Mouse (Mus musculus): Measurements from ENCODE around the gene Mrgprb8.
"Not testable (repeated sequence)": the region's sequence is repeated elsewhere in the genome, so short reads cannot be mapped to it uniquely, and the experiment has no call there.

The Mrgprb8 gene

DNA sequence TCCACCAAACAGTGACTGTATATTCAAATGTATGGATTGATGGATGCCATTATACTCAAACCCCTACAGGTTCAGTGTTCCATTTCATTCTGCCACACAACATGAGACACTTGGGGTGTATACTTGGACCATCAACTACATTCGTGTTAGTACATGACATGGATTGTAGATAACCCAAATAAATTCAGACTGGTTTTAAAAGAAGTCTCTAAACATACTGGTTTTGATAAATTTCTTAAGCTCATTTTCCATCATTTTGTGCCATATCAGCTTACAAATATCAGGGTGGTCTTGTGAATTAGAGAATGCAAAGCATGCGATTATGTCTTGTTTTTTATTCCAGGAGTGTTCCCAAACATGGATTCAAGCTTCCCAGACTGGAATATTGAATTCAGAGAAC lies at the start of gene Mrgprb8:
Gene Mrgprb8 (plus strand): TSS at position 301 of the 400 bp plus-strand sequence.
- no peak for DNase-seq

DNA sequence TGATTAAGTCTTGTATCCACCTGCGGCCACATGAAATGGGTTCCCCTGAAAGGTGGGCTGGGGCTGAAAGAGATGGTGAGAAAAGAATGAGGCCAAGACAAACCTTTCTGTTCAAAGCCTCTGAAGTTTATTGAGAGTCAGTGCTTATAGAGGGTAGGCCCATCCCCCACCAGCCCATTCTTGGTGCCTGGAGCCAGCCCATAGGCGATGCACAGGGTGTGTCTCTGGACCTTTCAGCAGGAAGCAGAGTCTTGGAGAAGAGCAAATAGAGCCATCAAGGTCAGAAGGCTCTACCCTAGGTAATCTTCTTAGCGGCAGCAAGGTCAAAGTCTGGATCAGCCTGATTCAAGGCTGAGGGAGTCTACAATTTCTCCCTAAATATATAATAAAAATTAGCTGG lies 47.6 kb downstream of the Mrgprb8 start:
- not testable (repeated sequence) for DNase-seq

DNA sequence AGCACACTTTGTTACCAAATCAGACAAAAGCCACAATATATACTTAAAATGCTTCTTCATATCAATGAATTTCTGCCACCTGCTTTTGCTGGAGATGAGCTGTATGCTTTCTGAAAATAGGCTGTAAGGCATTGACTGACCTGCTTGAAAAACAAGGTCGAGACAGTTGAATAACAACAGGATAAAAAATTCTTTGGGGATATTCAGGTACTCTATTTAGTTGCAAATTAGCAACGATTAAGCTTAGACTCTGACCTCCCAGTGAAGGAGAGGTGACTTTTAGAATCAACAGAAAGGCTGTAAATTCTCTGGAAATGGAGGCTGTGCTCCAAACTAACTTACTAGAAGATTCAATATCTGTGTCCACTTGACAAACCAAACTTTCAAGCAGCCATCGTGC lies 48.3 kb downstream of the Mrgprb8 start:
- no peak for DNase-seq
